Mouse (Mus musculus) megakaryocyte, adult 5-6 weeks (primary cell): Measurements from ENCODE around the gene Pga5. TPM values are rescaled to one million over a fixed set of nuclear protein-coding genes. Genes with fewer than 3 reads are reported as not detected.

Experiments
- ATAC-seq: 2 replicates; pipeline ENCODE4 v1.8.0; 2016; ENCODE audit warnings: mild to moderate bottlenecking, inconsistent platforms; ENCODE audit not compliant: poor library complexity, severe bottlenecking
- total RNA-seq, 2 experiments: library from RNA; stranded (forward) in 1 of 2; stranded (reverse) in 1 of 2; fragments of 153-499, 151-499 nt in 1 of 2; fragments of 221-1000, 200-1000 nt in 1 of 2; gene quantifications; 2 replicates each; pipeline versions ENCODE4 v1.2.3 to v1.2.4; 2015 to 2017

Pga5 gene
- total RNA-seq, 2 experiments from 2014 or later = not detected

DNA sequence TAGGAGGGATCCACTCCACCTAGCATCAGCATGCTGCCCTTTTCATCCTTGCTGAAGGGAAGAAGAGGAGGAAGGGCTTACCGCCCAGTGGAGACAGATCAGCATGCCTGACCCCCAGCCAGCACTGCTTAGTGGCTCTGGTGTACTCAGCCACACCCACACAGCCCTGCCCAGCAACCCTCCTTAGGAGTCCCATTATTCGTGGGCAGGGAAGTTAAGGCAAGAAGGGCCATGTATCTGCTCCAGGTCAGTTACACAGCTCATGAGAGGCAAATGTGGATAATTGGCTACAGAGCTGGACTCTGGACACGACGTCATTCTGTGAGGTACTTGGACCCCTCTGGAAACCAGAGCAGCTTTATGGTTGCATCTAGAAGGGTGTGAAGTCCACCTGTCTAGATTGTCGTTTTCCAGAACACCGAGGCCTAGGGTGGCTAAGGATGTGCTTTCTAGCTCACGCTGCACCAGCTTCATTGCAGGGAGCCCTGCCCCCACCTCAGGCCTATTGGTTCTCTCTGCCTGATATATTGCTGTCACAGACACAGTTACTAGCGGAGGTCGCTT lies 5.9 kb downstream of the Pga5 start:
- ATAC-seq = no peak

DNA sequence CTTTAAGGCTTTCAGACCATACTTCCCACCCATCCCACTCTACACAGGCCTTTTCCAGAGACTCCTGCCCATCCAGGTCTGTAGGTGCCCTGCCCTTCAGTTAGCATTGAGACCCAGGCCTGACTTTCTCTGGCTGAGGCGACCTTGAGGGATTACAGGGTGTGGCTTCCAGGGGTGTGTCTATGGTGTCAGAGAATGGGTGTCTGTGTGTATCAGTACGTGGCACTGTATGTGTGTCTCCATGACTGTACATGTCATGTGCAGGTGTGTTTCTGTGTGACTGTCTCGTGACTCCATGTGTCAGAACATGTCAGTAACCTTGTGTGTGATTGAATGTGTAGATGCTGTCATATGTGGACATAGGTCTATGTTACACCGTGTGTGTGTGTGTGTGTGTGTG lies 6.6 kb downstream of the Pga5 start:
- ATAC-seq = no peak

DNA sequence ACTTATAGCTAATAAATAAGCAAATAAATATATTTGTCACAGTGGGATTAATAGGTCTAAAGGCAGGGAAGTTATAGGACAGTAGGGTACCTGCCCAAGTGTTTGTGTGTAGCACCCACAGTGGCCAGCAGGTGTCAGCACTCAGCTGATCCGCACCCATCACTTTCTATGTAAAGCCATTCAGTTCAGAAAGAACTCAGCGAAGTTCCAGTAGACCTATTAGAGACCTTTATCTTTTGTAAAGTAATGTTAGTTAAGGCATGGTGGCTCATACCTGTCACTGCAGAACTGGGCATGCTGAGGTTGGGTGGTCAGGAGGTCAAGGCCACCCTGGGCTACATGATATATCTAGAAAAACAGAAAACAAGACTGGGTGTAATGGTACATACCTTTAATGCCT lies 12.4 kb downstream of the Pga5 start:
- ATAC-seq = peak; percentile 94

DNA sequence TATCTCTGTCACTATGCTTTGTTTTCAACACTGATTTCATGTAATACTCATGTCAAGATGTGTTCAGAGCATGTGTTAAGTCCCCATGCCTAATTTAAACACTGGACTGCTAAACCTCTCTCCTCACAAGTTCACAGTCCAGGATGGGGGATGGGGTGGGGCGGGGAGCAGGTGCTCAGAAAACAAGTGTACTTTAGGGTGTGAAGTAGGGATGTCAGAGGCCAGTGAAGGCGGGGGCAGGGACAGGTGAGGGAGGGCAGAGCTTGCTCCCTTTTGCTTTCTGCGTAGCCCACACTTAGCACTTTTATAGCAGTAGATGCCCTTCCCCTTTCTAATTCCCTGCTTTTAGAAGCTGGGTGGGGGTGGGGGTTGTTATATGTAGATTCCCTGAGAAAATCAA lies 12.8 kb downstream of the Pga5 start:
- no peak for ATAC-seq

DNA sequence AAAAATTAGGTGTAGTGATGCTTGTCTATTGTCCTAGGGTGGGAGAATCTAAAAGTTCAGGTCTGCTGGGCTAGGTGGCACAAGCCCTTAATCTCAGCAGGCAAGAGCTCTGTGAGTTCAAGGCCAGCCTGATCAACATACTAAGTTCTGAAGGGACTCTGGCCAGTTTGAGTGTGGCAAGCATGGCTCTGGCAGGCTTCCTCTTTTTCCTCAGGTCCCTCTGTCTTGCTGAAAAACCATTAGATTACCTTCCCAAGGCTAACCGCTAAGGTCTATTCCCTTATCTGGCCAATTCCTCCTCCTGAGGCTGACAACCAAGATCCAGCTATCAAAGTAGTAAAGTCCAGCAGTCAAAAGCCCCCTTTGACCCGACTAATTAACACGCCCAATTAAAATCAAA lies 15.2 kb downstream of the Pga5 start:
- no peak for ATAC-seq

DNA sequence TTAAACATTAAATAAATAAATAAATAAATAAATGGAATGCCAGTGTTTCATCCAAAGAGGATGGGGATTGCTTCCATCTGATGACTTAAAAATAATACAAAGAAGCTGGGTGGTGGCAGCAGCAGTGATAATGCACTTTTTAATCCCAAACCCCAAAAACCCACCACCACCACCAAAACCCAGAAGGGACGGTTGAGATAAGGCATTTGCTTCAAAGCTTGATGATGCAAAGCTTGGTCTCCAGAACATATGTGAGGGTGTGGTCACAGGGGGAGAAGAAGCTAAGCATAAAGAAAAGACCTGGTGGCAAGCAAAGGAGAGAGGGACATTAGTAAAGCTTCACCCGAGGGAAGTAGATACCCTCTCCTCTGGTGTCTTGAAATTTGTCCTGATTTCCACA lies 16.0 kb downstream of the Pga5 start:
- no peak for ATAC-seq

DNA sequence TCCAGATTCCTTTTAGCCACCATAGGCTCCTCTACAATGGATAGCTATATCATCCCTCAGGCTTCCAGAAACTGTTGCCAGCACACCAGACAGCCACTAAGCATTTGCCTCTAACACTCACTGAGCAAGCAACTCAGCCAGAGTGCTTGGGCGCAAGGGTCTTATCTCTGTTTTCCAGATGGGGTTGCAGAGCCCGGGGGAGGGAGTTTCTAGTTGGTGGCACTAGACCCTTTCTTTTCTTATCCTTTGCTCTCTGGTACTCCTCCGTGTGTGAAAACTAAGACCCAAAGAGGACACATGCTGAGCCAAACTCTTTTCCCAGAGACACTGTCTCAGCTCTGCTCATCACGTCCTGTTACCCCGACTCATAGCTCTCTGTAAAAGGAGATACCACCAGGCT lies 16.5 kb downstream of the Pga5 start:
- ATAC-seq = no peak

DNA sequence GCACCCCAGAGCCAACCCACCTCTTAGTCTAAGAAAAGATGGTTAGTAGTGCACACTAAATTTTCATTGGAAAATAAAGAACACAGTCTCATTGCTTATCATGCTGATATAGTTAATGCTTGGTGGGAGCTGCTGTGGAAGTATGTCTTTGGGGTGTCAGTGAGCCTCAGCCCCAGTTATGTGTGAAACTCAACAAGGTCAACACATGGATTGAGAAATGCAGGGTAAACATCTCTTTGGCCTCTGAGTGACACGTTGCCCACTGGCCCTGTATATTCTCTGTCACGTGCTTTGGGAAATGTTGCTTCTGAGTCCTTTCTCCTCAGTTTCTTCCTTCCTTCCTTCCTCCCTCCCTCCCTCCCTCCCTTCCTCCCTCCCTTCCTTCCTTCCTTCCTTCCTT lies 19.5 kb downstream of the Pga5 start:
- no peak for ATAC-seq

DNA sequence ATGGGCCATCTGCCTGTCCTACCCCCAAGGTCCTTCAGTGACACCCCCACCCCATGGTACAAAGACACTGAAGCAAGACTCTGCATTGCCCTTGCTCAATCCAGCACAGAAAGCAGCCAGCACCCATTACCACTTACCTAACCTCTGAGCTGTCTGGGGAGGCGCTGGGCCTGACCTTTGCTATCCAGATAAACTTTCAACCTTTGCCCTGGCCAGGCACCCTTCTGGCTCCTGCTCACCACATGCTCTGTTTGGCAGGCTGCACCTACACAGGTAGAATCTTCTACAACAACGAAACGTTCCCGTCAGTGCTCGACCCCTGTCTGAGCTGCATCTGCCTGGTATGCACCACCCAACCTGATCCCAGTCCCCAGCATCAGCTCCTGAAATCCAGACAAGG lies 20.1 kb downstream of the Pga5 start:
- no peak for ATAC-seq

DNA sequence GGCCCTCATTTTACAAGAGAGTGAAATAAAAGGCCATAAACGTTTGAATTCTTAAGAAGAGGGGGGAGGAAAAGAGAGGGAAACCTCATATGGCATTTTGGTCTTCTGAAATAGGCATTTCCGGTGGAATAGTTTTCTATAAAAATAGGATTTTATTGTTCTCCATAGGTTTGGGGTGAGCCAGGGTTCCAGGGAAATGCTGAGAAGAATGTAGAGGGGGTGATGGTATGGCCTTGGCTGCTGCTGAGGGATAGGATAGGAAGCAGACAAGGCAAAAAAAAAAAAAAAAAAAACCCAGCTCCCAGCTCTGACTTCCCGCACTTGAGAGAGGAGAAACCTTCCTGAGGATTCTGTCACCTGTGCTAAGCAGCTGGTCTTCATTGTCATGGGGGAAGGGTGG lies 21.8 kb downstream of the Pga5 start:
- no peak for ATAC-seq

DNA sequence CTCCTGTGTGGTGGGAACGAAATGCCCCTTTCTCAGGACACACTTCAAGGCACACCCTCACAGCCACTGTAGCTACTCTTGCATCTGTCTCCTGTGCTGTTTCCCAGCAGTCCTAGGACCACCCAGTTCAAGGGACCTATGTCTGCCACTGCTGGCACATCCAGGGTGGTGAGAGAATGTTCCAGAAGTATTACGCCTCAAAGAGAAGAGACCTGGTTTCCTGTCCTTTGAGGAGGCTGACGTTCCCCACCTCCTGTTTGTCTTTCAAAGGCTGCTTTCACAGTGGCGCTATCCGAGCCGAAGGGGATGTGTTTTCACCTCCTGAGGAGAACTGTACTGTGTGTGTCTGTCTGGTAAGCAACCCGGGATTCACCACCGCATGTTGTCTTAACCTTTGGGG lies 29.7 kb downstream of the Pga5 start:
- no peak for ATAC-seq

DNA sequence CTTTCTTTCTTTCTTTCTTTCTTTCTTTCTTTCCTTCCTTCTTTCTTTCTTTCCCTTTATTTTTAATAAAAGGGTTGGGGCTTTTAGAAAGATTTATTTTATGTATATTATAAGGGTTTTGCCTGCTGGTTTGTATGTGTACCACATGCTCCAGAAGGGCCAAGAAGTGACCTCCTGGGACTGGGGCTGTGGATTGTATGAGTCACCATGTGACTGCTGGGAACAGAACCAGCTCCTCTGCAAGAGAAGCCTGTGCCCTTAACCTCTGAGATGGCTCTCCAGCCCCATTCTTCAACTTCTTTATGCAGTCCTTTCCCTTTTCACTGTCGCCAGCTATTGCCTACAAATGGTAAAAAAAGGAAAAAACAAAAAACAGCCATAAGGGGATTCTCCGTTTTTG lies 32.3 kb downstream of the Pga5 start:
- no peak for ATAC-seq

DNA sequence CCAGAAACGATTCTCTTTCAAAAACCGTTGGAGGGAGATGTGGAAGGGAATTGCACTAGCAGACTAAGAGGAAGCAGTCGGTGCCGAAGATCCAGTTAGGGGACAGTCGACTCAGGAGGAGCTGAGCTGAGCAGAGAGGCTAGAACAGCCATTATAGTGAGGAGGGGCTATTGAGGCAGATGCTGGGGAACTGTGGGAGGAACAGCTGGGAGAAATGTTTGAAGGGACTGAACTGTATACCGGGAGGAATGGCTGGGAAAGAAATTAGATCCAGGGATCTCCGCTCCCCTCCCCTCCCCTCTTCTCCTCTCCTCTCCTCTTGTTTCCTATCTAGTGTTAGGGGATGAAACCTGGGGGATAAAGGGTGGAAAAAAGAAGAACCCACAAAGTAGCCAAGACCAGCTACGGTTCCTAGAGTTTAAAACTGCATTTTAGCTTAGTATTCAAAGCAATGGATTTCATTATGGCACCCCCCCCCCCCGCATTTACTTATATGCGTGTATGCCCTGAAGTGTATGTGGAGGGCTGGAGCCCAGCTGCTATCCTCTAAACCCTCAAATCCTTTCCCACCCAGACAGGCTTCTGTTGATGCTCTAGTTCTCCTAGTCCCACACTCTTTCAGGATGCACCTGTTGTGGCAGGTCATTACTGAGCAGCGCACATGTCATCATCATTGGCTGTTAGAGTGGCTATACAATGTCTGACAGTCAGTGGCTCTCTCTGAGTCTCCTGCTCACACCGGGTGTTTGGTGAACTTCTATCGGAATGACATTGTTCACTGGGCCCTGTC lies 37.1 kb downstream of the Pga5 start:
- ATAC-seq = no peak

DNA sequence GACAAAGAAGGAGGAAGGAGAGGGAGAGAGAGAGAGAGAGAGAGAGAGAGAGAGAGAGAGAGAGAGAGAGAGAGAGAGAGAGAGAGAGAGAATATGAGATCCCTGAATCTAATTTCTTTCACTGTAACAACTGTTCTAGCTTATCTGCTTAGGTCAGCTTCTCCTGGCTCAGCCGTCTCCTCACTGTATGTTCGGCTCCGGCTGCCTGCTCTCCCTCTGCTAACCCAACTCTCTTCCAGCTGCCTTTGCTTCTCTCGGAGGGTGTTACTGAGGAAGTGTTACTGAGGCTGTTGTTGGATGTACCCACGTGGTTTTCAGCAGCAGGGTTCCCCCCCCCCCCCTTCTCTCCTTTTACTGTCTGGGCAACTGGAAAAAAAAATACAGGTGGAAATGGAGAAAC lies 37.8 kb downstream of the Pga5 start:
- no peak for ATAC-seq

DNA sequence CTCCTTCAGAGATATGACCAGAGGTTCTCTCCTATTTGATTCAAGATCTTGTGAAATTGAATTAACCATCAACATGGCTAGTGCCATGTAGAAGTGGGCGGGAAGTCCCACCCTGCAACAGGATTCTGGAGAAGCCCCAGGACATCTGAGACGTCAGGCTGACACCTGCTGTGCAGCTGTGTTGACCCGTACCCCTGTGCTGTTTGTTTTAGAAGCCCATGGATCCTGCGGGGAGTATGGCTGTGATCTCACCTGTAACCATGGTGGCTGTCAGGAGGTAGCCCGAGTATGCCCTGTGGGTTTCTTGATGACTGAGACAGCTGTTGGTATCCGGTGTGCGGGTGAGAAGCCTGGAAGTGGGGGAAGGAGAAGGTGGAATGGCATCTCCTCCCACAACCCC lies 40.0 kb downstream of the Pga5 start:
- ATAC-seq = no peak

DNA sequence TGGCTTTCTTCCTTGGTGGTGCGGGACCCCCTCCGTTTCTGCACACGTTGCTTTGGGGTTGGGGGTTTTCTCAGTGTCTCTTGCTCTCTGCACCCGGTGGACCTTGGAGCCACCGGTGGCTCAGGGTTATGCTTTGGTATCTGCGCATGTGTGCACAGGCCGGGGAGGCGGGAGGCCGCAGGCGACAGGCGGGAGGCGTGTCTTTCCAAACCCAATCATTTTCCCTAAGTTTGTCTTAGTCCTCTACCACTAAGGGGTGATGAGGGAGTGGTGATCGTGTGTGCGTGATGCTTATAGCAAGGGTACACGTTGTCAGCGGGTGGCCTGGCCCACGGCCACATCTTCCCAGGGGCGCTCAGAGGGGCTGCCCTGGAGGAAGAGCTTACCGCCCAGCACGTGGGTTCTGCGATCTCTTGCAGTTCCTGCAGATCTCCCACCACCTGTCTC lies 43.0 kb downstream of the Pga5 start:
- ATAC-seq = peak; percentile 43

DNA sequence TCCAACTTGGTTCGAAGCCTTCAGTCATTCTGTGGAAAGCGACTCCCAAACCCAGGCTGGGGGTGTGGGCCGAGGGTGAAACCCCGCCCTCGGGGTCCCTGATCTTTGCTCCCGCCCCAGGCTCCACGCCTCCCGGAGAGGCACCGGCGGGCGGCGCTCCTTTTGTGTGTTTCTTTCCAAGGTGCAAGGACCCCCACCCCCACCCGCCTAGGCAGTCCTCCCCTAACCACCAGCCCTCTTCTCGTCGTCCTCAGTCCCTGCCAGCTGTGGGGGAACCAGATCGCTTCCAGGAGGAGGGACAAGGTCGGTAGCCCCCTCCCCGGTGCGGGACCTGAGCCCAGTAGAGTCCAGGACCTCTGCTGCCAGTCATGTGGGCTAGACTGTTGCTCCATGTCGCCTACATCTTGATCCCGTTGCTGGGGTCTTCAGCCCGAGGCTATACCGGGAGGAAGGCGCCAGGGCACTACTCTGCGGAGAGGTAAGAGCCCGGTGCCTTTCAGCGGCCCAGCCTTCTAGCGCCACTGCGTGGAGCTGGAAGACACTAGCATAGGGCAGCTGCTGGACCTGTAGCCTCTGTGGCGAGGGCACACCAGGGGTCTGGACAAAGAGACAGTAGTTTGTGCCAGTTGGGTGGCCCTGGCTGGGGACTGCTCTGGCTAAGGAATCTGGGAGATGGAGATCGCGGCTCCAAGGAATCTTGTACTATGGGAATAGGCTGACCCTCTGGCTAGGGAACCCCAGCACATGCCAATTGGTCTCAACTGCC lies 43.6 kb downstream of the Pga5 start, which contains the start of gene Vwce:
Gene Vwce (plus strand): TSS at position 108 of the 766 bp plus-strand sequence.
- ATAC-seq = peak; percentile 33; the same call in 1 of the 2 replicates

Other genes with a start within 250 kb of the Pga5 start
- not detected in 2 replicates for gene Lrrc10b, start 220.6 kb downstream of the Pga5 start, total RNA-seq (2015)
- not detected in 2 replicates for gene Lrrc10b, start 220.6 kb downstream of the Pga5 start, total RNA-seq (2017)
- gene Ppp1r32, start 195.1 kb downstream of the Pga5 start, total RNA-seq (2015) = 0.29 TPM in 1 of 2 replicates, not detected in the other
- 0.37 TPM in 1 of 2 replicates, not detected in the other for gene Ppp1r32, start 195.1 kb downstream of the Pga5 start, total RNA-seq (2017)
- 56.3 and 57.1 TPM in 2 replicates for gene Cpsf7, start 152.8 kb downstream of the Pga5 start, total RNA-seq (2015)
- gene Cpsf7, start 152.8 kb downstream of the Pga5 start, total RNA-seq (2017) = 35.9 and 42.2 TPM in 2 replicates
- 46.9 and 51.5 TPM in 2 replicates for gene Sdhaf2, start 151.9 kb downstream of the Pga5 start, total RNA-seq (2015)
- gene Sdhaf2, start 151.9 kb downstream of the Pga5 start, total RNA-seq (2017) = 54.6 and 55.9 TPM in 2 replicates
- 19.1 and 27.3 TPM in 2 replicates for gene Tmem216, start 121.8 kb downstream of the Pga5 start, total RNA-seq (2015)
- 16.5 and 18.7 TPM in 2 replicates for gene Tmem216, start 121.8 kb downstream of the Pga5 start, total RNA-seq (2017)
- gene Cyb561a3, start 100.9 kb downstream of the Pga5 start, total RNA-seq (2015) = 37.2 and 38.8 TPM in 2 replicates
- 36.1 and 38.3 TPM in 2 replicates for gene Cyb561a3, start 100.9 kb downstream of the Pga5 start, total RNA-seq (2017)
- gene Tmem138, start 100.7 kb downstream of the Pga5 start, total RNA-seq (2015) = 14.1 and 16.7 TPM in 2 replicates
- gene Tmem138, start 100.7 kb downstream of the Pga5 start, total RNA-seq (2017) = 2.1 and 4.0 TPM in 2 replicates
- gene Ddb1, start 72.7 kb downstream of the Pga5 start, total RNA-seq (2015) = 45.1 and 49.1 TPM in 2 replicates
- gene Ddb1, start 72.7 kb downstream of the Pga5 start, total RNA-seq (2017) = 156 and 175 TPM in 2 replicates
- 4.8 and 5.6 TPM in 2 replicates for gene Tkfc, start 72.4 kb downstream of the Pga5 start, total RNA-seq (2015)
- gene Tkfc, start 72.4 kb downstream of the Pga5 start, total RNA-seq (2017) = 2.2 and 3.7 TPM in 2 replicates
- 0.23 TPM in 1 of 2 replicates, not detected in the other for gene Vwce, start 43.9 kb downstream of the Pga5 start, total RNA-seq (2015)
- not detected in 2 replicates for gene Vwce, start 43.9 kb downstream of the Pga5 start, total RNA-seq (2017)
- gene Vps37c, start 10.7 kb upstream of the Pga5 start, total RNA-seq (2015) = 21.9 and 22.5 TPM in 2 replicates
- 15.2 and 17.8 TPM in 2 replicates for gene Vps37c, start 10.7 kb upstream of the Pga5 start, total RNA-seq (2017)
- 0.78 and 1.5 TPM in 2 replicates for gene Cd5, start 60.9 kb upstream of the Pga5 start, total RNA-seq (2015)
- 0.57 and 0.59 TPM in 2 replicates for gene Cd5, start 60.9 kb upstream of the Pga5 start, total RNA-seq (2017)
- 1.0 TPM in 1 of 2 replicates, not detected in the other for gene Cd6, start 152.0 kb upstream of the Pga5 start, total RNA-seq (2015)
- 0.26 and 0.37 TPM in 2 replicates for gene Cd6, start 152.0 kb upstream of the Pga5 start, total RNA-seq (2017)
- gene Slc15a3, start 161.7 kb upstream of the Pga5 start, total RNA-seq (2015) = 31.4 and 31.6 TPM in 2 replicates
- 18.0 and 20.2 TPM in 2 replicates for gene Slc15a3, start 161.7 kb upstream of the Pga5 start, total RNA-seq (2017)
- 0.11 and 0.21 TPM in 2 replicates for gene Tmem132a, start 191.9 kb upstream of the Pga5 start, total RNA-seq (2015)
- 0.33 and 0.70 TPM in 2 replicates for gene Tmem132a, start 191.9 kb upstream of the Pga5 start, total RNA-seq (2017)
- gene Tmem109, start 203.9 kb upstream of the Pga5 start, total RNA-seq (2015) = 76.9 and 81.2 TPM in 2 replicates
- gene Tmem109, start 203.9 kb upstream of the Pga5 start, total RNA-seq (2017) = 74.7 and 80.9 TPM in 2 replicates
- gene Prpf19, start 217.2 kb upstream of the Pga5 start, total RNA-seq (2015) = 34.1 and 36.1 TPM in 2 replicates
- 69.0 and 76.2 TPM in 2 replicates for gene Prpf19, start 217.2 kb upstream of the Pga5 start, total RNA-seq (2017)
- not detected in 2 replicates for gene Zp1, start 242.6 kb upstream of the Pga5 start, total RNA-seq (2015)
- not detected in 2 replicates for gene Zp1, start 242.6 kb upstream of the Pga5 start, total RNA-seq (2017)